Mouse (Mus musculus): ENCODE results near the gene Osbpl6.

GRCm38 (mm10) chr2:76370656-76370922, 35.7 kb upstream of the Osbpl6 start:
- TF ChIP-seq POLR2A (IDR thresholded peaks at IDR 0.05; ENCODE audit: extremely low read depth, insufficient read depth, low read length): no peak
- TF ChIP-seq CTCF (IDR thresholded peaks at IDR 0.05; ENCODE audit: extremely low read depth, insufficient read depth, low read length): no peak

All from cortical plate, adult 2 months (tissue).